Comparison of ENCODE assay signal across 7 mouse cellular contexts in the genomic region with DNA sequence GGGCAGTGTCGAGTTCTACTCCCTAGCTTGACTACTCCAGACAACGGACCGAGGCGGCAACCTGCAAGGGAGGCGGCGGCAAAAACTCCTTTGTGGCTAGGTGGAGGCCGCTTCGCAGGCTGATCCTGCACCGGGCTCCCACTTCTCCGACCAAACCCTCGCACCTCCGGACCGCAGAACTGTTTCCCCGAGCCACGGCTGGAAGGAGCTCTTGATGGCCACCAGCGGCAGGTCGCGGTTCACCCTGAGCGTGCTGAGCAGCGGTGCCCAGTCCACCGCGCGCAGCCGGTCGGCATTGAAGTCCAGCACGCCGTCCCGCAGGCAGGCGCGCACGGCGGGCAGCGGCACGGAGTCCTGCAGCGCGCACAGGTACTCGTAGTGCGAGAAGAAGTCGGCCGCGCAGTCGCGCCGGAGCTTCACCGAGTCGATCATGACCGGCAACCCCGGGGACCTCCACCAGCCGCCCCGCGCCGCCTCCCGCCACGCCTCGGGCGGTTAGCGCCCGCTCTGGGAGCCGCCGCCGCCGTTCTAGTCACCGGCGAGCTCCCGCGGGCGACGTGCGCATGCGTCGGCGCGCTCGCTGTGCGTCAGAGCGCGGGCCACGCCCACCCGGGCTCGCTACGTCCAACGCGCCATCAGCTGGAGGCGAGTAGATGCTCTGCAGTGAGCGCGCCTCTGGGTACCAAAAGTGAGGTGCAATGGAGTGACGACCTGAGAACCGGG. TPM values are rescaled to one million over a fixed set of nuclear protein-coding genes. Genes with fewer than 3 reads are reported as not detected.
DNase-seq lines count a peak whose midpoint lies in the region; ATAC-seq and TF ChIP-seq lines count a peak whose summit lies in the region.

Gene Cep78 (minus strand): TSS at position 541 of the 723 bp plus-strand sequence.

- under 1% methylated on average over 88 of the region's 88 CpGs for WGBS in embryonic facial prominence, embryonic 12.5 days
- under 1% methylated on average over 87 of the region's 88 CpGs for WGBS in heart, adult 2 months
- under 1% methylated on average over 85 of the region's 88 CpGs for WGBS in limb, embryonic 13.5 days
- under 1% methylated on average over 88 of the region's 88 CpGs for WGBS in midbrain, embryonic 16.5 days

- H3K4me1 ChIP-seq in embryonic facial prominence, embryonic 12.5 days: peaks cover 7% of the 10 kb centered on the region
- peaks cover 1% of the 10 kb centered on the region; the same call in 1 of the 2 replicates for H3K4me1 ChIP-seq in heart, adult 2 months (ENCODE audit: control insufficient read depth, insufficient read depth, low read length)
- H3K4me1 ChIP-seq in limb, embryonic 13.5 days: peaks cover 15% of the 10 kb centered on the region
- peaks cover 19% of the 10 kb centered on the region for H3K4me1 ChIP-seq in midbrain, embryonic 16.5 days (ENCODE audit: control insufficient read depth, insufficient read depth, low read length)

- TF ChIP-seq EP300 in heart, adult 2 months (IDR thresholded peaks at IDR 0.05; ENCODE audit: insufficient read depth, low read depth, low read length): no peak

- ATAC-seq in embryonic facial prominence, embryonic 12.5 days (ENCODE audit: insufficient number of reproducible peaks, insufficient read depth, low FRiP score, low TSS enrichment): peak; percentile 87
- peak; percentile 93 for ATAC-seq in limb, embryonic 13.5 days (ENCODE audit: low FRiP score, low read depth)
- ATAC-seq in midbrain, embryonic 16.5 days: peak; percentile 94

- TF ChIP-seq POLR2A in heart, adult 2 months (IDR thresholded peaks at IDR 0.05; ENCODE audit: insufficient read depth, low read depth, low read length): peak; percentile 66; the same call in 1 of the 2 replicates

- no peaks in the 10 kb centered on the region for H3K9me3 ChIP-seq in embryonic facial prominence, embryonic 12.5 days
- no peaks in the 10 kb centered on the region for H3K9me3 ChIP-seq in limb, embryonic 13.5 days
- H3K9me3 ChIP-seq in midbrain, embryonic 16.5 days (replicated peaks; ENCODE audit: control insufficient read depth, low read length, poor library complexity, severe bottlenecking): no peaks in the 10 kb centered on the region

- intact Hi-C loops in heart, adult 2 months (cut with DNase I): no loop called here

- H3K27ac ChIP-seq in embryonic facial prominence, embryonic 12.5 days: peak within 1 kb of the TSS; percentile 82
- peak within 1 kb of the TSS; percentile 70 for H3K27ac ChIP-seq in heart, adult 2 months
- H3K27ac ChIP-seq in limb, embryonic 13.5 days: peak within 1 kb of the TSS; percentile 84
- H3K27ac ChIP-seq in midbrain, embryonic 16.5 days (ENCODE audit: low read length): peak within 1 kb of the TSS; percentile 93

- no peaks in the 10 kb centered on the region for H3K27me3 ChIP-seq in embryonic facial prominence, embryonic 12.5 days
- no peaks in the 10 kb centered on the region for H3K27me3 ChIP-seq in heart, adult 2 months (ENCODE audit: control insufficient read depth, insufficient read depth, low read length)
- no peaks in the 10 kb centered on the region for H3K27me3 ChIP-seq in limb, embryonic 13.5 days
- no peaks in the 10 kb centered on the region for H3K27me3 ChIP-seq in midbrain, embryonic 16.5 days (ENCODE audit: control insufficient read depth, insufficient read depth, low read depth, low read length)

- peaks cover 12% of the 10 kb centered on the region; the same call in 1 of the 2 replicates for H3K36me3 ChIP-seq in embryonic facial prominence, embryonic 12.5 days
- no peaks in the 10 kb centered on the region for H3K36me3 ChIP-seq in heart, adult 2 months (ENCODE audit: control insufficient read depth, insufficient read depth, low read length)
- H3K36me3 ChIP-seq in limb, embryonic 13.5 days: peaks cover 9% of the 10 kb centered on the region
- H3K36me3 ChIP-seq in midbrain, embryonic 16.5 days (ENCODE audit: control insufficient read depth, insufficient read depth, low read length): no peaks in the 10 kb centered on the region

- peak; percentile 47 for TF ChIP-seq CTCF in heart, adult 2 months (IDR thresholded peaks at IDR 0.05)

- peak within 1 kb of the TSS; percentile 78 for H3K4me3 ChIP-seq in embryonic facial prominence, embryonic 12.5 days
- H3K4me3 ChIP-seq in heart, adult 2 months: peak within 1 kb of the TSS; percentile 93
- peak within 1 kb of the TSS; percentile 78 for H3K4me3 ChIP-seq in limb, embryonic 13.5 days
- H3K4me3 ChIP-seq in midbrain, embryonic 16.5 days (ENCODE audit: low read depth, low read length): peak within 1 kb of the TSS; percentile 94

- no peaks in the 10 kb centered on the region for H3K79me2 ChIP-seq in heart, adult 2 months (replicated peaks; ENCODE audit: control insufficient read depth, insufficient read depth, low read length)

- DNase-seq in adrenal gland, postnatal 25 days: peak; percentile 92
- DNase-seq in heart, adult 2 months: peak; percentile 95
- DNase-seq in kidney, adult 8-10 months: peak; percentile 86 to 90
- DNase-seq in spleen, postnatal 10 days (ENCODE audit: low spot score in 2 of 2): peak; percentile 90 to 94

- peak within 1 kb of the TSS; percentile 51 for H3K4me2 ChIP-seq in embryonic facial prominence, embryonic 12.5 days (replicated peaks)
- peak within 1 kb of the TSS; percentile 78 for H3K4me2 ChIP-seq in limb, embryonic 13.5 days (replicated peaks)
- H3K4me2 ChIP-seq in midbrain, embryonic 16.5 days (ENCODE audit: low read length): peak within 1 kb of the TSS; percentile 79

- peak within 1 kb of the TSS; percentile 82 for H3K9ac ChIP-seq in embryonic facial prominence, embryonic 12.5 days
- peak within 1 kb of the TSS; percentile 81 for H3K9ac ChIP-seq in heart, adult 2 months (ENCODE audit: low read depth, low read length)
- H3K9ac ChIP-seq in limb, embryonic 13.5 days: peak within 1 kb of the TSS; percentile 86
- peak within 1 kb of the TSS; percentile 82 for H3K9ac ChIP-seq in midbrain, embryonic 16.5 days (ENCODE audit: low read depth, low read length)

RNA-seq across cellular contexts. Expression of gene Cep78, which starts in this region (rescaled TPM):
- total RNA-seq in adrenal gland, postnatal 25 days (2021): 9.9 and 11.3 TPM in 2 replicates
- 43.0 and 43.3 TPM in 2 replicates for polyA plus RNA-seq in embryonic facial prominence, embryonic 12.5 days (2016; fragmentation: Nextera tagmentation; extraction: Ambion mirVana)
- total RNA-seq in heart, adult 2 months (2021): 1 to 10 TPM; 3.6 to 3.8 TPM
- 1.6 and 2.4 TPM in 2 replicates for polyA plus RNA-seq in heart, adult 2 months (2012; rRNA removed)
- 35.2 and 35.6 TPM in 2 replicates for polyA plus RNA-seq in limb, embryonic 13.5 days (2015; fragmentation: Nextera tagmentation; extraction: Ambion mirVana)
- 29.9 and 31.9 TPM in 2 replicates for polyA plus RNA-seq in midbrain, embryonic 16.5 days (2015; fragmentation: Nextera tagmentation; extraction: Ambion mirVana)

Comparison
In these comparisons a context has a peak if more than half of its experiments do, and no peak if none do; other contexts are left out.
1. Peak in every context shown above with its lines: DNase-seq, ATAC-seq, H3K4me3 ChIP-seq and H3K27ac ChIP-seq.